ENCODE assay signal across 11 mouse cellular contexts in genomic region chr11:45274446-45275119, GRCm38 (mm10).
DNase-seq lines count a peak whose midpoint lies in the region; ATAC-seq and TF ChIP-seq lines count a peak whose summit lies in the region.
"Had no signal": no experiment of that assay in that cellular context is flagged by ENCODE, and none has a peak within 500 bp of the region (broad histone marks: within the 10 kb centered on the region; RNA-seq: fewer than 3 reads in every experiment).

No protein-coding gene starts in this region.

- POLR2A ChIA-PET in Patski (lab: Charles Lee): interaction anchor here (0.8 kb wide), 1 partner anchor 10 kb away, joined by 6 read pairs; no protein-coding TSS in a partner anchor

- no peak for ATAC-seq in heart, embryonic 13.5 days (ENCODE audit: extremely low read depth, insufficient number of reproducible peaks, low FRiP score, low TSS enrichment)
- no peak for ATAC-seq in heart, embryonic 12.5 days (ENCODE audit: insufficient number of reproducible peaks, low FRiP score)
- peak; percentile 76 for ATAC-seq in Patski
- ATAC-seq: forebrain, embryonic 14.5 days; liver, postnatal 0 days had no signal

- peaks cover 10% of the 10 kb centered on the region for H3K4me1 ChIP-seq in heart, embryonic 13.5 days
- H3K4me1 ChIP-seq in heart, embryonic 12.5 days (replicated peaks): no peaks in the 10 kb centered on the region; the same call in 1 of the 2 replicates
- H3K4me1 ChIP-seq in limb, embryonic 10.5 days: peaks cover 24% of the 10 kb centered on the region

- CTCF ChIA-PET in Patski (lab: Charles Lee): interaction anchor here (1.1 to 1.5 kb wide), 5 partner anchors 9 to 664 kb away, joined by 3 to 5 read pairs (median 3); no protein-coding TSS in a partner anchor

- H3K9me3 ChIP-seq in heart, embryonic 13.5 days: no peaks in the 10 kb centered on the region
- no peaks in the 10 kb centered on the region for H3K9me3 ChIP-seq in heart, embryonic 12.5 days (replicated peaks)
- H3K9me3 ChIP-seq in limb, embryonic 10.5 days (replicated peaks): no peaks in the 10 kb centered on the region

- H3K4me2 ChIP-seq in heart, embryonic 13.5 days: no peak overlapping the region
- no peak overlapping the region for H3K4me2 ChIP-seq in heart, embryonic 12.5 days

- H3K27me3 ChIP-seq in heart, embryonic 13.5 days (replicated peaks): no peaks in the 10 kb centered on the region
- H3K27me3 ChIP-seq in heart, embryonic 12.5 days (replicated peaks): no peaks in the 10 kb centered on the region
- H3K27me3 ChIP-seq in Patski: no peaks in the 10 kb centered on the region
- no peaks in the 10 kb centered on the region for H3K27me3 ChIP-seq in limb, embryonic 10.5 days (ENCODE audit: low read depth, poor library complexity, severe bottlenecking)

- H3K36me3 ChIP-seq in heart, embryonic 13.5 days: no peaks in the 10 kb centered on the region
- no peaks in the 10 kb centered on the region for H3K36me3 ChIP-seq in heart, embryonic 12.5 days
- H3K36me3 ChIP-seq in limb, embryonic 10.5 days: no peaks in the 10 kb centered on the region

- WGBS in heart, embryonic 13.5 days: 79% methylated on average over 10 of the region's 10 CpGs
- WGBS in heart, embryonic 12.5 days: 82% methylated on average over 10 of the region's 10 CpGs
- WGBS in limb, embryonic 10.5 days: 91% methylated on average over 10 of the region's 10 CpGs

- DNase-seq in Patski (ENCODE audit: low read depth, low spot score): peak; percentile 54
- DNase-seq in cerebellum, postnatal 36 days: peak; percentile 48 to 62
- no peak for DNase-seq in limb, embryonic 10.5 days (ENCODE audit: low spot score)
- DNase-seq in frontal cortex, adult 2 months (ENCODE audit: extremely low spot score in 1 of 2, low spot score in 1 of 2): no peak
- DNase-seq in layer of hippocampus, postnatal 10 days (ENCODE audit: low spot score in 2 of 2): no peak
- no peak for DNase-seq in yolk sac, embryonic 10.5 days (ENCODE audit: low spot score)
- DNase-seq: layer of hippocampus, adult 9-11 months; liver, postnatal 0 days had no signal

- H3K4me3 ChIP-seq in heart, embryonic 13.5 days: no peak overlapping the region
- no peak overlapping the region for H3K4me3 ChIP-seq in heart, embryonic 12.5 days
- no peak overlapping the region for H3K4me3 ChIP-seq in limb, embryonic 10.5 days

- in situ Hi-C loops in Patski (cut with MboI; ENCODE audit: low pct_unique_long_range_greater_than_20kb): loop anchor here (5.0 to 10.0 kb wide), 3 partner anchors 97 to 660 kb away; partner anchors contain the start of gene Ebf1

- H3K9ac ChIP-seq in heart, embryonic 13.5 days: no peak overlapping the region
- H3K9ac ChIP-seq in heart, embryonic 12.5 days: no peak overlapping the region
- H3K9ac ChIP-seq: liver, postnatal 0 days had no signal

- TF ChIP-seq CTCF in Patski (IDR thresholded peaks at IDR 0.05): peak; percentile 55

- H3K27ac ChIP-seq in heart, embryonic 13.5 days (replicated peaks): peak overlapping the region; percentile 39; the same call in 1 of the 2 replicates
- H3K27ac ChIP-seq in heart, embryonic 12.5 days (ENCODE audit: poor library complexity, severe bottlenecking): no peak overlapping the region
- H3K27ac ChIP-seq in limb, embryonic 10.5 days: peak overlapping the region; percentile 50; the same call in 1 of the 2 replicates

Comparison
In these comparisons a context has a peak if more than half of its experiments do, and no peak if none do; other contexts are left out.
1. DNase-seq: peak in Patski (single experiment) and cerebellum, postnatal 36 days (2 of 2); none in limb, embryonic 10.5 days (single experiment), frontal cortex, adult 2 months (0 of 2), layer of hippocampus, postnatal 10 days (0 of 2) and yolk sac, embryonic 10.5 days (single experiment).